Mouse (Mus musculus) urinary bladder, postnatal 4 days (tissue): ENCODE results near the gene B2m.

Source experiments
- DNase-seq, 2 experiments: peaks; one replicate each; pipeline ENCODE4 v3.0.0; 2021 to 2022; ENCODE audit warnings: low spot score in 2 of 2

The B2m gene

DNA sequence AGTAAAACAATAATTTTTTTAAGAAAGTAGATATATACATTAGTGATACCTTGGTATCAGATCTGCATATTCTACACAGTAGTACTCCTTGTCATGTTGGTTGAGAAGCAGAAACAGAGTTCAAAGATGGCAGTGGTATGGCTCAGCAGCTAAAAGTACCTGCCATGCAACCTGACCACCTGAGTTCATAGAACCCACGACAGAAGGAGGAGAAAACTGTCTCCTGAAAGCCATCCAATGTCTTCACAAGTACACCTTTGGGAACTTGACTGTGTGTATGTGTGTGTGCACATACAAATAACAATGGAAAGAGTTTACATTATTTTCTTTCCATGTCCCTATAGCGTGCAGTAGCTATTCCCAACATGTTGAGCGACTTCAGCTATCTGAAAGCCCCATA is 2.2 kb downstream of the B2m start:
- no peak for DNase-seq

DNA sequence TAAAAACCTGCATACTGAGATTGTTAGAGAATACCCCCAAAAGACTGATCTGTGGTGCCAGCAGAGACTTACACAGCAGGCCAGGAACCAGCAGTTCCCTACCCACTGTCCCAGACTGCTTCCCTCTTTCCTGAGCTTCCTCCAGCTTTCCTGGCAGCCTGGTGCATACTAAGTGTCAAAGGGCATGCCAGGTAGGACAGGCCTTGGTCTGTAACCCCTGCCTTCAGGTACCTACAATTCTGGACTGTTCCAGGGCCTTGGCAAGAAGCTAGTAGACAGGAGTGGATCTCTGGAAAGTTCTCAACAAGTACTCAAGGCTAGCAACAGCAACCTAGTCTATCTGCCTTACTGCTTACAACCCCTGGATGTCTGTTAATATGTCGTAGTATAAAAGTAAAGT is 3.7 kb downstream of the B2m start:
- DNase-seq: no peak

DNA sequence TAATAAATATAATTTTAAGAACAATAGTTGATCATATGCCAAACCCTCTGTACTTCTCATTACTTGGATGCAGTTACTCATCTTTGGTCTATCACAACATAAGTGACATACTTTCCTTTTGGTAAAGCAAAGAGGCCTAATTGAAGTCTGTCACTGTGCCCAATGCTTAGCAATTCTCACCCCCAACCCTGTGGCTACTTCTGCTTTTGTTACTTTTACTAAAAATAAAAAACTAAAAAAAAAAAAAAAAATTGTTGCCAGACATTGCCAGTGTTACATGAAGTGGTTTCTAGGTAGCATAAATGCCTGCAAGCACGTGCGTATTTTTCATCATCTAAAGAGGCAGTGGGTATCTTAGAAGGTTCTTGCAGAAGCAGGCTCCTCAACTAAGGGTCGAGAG is 5.4 kb downstream of the B2m start:
- no peak for DNase-seq

DNA sequence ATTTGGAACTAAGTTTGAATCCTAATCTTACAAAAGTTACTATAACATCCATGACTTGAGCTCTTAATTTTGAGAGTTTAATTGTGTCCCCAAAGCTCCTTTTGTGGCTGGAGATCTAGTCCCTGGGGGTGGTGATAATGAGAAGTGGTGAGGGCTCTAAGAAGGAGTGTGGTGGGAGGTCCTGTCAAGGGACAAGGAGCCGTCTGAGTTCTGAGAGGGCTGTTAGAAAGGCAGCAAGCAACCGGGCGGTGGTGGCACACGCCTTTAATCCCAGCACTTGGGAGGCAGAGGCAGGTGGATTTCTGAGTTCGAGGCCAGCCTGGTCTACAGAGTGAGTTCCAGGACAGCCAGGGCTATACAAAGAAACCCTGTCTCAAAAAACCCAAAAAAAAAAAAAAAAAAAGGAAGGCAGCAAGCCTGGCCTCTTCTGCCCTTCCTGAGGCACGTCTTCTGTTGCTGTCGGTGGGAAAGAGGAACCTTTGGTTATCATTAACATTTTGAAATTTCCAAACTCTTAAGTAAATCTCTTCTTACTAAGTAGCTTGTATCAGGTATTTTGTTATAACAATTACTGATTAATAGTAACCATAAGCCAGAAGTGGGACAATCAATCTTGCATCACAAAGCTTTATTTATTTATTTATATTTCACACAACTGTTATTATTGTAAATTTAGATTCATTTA is 6.3 kb downstream of the B2m start:
- no peak for DNase-seq

DNA sequence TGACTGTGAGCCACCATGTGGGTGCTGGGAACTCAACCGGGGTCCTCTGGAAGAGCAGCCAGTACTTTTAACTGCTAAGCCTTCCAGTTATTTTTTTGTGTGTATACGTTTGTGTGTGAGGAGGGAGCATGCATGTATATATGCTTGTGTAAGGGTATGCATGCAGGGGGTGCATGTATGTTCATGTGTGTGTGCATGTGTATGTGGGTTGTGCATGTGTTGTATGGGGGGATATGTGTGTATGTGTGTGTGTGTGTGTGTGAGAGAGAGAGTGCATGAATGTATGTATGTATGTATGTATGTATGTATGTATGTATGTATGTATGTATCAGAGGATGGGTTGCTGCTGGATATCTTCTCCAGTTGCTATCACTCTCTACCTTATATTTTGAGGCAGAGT is 7.0 kb downstream of the B2m start:
- DNase-seq: no peak

DNA sequence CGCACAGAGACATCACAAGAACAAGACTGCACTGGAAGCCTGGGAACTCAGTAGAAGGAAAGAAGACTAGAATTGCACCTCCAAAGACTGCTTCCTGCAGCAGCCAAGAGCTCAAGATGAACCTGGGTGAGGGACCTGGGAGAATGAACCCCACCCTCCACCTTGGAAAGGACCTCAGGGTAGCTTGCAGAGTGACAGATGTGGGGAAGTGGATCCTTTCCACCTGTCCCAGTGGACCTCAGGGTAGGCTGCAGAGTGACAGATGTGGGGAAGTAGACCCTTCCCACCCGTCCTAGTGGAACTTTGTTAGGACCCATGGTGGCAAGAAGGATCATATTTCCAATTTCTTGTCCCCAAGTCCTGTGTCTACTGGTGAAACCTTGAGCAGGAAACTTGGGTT is 7.8 kb downstream of the B2m start:
- DNase-seq: no peak

DNA sequence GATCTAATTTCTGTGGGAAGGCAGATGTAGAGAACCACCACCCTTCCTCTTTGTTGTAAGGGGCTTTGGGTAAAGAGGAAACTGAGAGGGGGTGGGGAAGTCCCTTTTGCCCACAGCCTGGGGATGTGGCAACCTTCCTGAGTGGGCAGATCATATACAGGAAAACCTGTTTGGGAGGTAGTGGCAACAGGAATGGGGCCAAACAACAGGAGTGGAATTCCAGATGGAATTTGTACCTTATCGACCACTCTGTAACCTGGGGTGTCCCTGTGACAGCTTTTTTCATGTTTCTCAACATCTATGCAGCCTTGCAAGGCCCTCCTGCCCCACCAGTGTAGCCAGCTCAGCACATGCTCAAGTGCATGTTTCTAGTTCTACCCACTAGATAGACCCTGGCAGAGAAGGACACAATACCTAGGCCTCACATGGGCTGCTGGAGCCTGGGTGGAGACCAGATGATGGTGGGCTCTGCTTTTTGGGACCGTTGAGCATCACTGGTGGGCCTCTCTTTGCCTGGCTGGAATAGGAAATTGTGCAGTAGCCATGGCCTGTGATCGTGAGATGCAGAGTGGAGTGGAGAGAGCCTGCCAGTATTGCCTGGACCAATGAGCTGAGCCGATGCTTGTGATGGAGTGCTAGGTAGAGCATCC is 8.7 kb downstream of the B2m start:
- no peak for DNase-seq

DNA sequence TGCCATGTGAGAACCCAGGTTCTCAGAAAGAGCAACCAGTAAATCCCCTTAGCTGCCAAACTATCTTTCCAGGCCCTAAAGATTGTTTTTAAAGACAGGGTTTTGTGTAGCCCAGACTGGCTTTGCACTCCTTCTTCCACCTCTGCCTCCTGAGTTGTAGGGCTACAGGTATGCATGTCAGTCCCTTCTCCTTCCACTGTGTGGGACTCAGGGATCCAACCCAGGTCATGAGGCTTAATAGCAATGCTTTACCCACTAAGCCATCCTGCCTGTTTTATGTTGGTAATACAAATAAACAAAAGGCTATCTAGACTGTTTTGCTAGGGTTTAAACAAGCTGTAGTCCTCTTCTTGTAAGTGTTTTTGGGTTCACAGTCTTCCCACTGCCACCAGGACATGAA is 10.1 kb downstream of the B2m start:
- no peak for DNase-seq

DNA sequence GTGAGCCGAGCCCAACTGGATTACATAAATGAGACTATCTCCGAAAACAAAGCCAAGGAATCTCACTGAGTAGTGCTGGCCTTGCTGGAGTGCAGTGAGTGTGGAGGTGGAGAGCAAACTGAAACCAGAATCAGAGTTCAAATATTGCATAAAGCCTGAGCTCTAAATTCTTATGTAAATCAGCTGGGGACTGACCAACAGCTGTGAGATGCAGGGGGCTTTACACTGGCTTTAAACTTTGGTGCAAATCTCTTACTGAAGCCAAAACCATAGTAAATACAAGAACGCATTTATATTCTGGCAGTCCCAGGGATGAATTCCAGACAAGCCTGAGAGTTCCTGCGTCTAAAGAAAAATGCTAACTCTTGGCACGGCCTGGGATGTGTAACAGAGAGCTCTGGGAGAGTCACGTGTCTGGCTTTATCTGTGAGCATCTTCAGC is 10.9 kb downstream of the B2m start:
- no peak for DNase-seq

DNA sequence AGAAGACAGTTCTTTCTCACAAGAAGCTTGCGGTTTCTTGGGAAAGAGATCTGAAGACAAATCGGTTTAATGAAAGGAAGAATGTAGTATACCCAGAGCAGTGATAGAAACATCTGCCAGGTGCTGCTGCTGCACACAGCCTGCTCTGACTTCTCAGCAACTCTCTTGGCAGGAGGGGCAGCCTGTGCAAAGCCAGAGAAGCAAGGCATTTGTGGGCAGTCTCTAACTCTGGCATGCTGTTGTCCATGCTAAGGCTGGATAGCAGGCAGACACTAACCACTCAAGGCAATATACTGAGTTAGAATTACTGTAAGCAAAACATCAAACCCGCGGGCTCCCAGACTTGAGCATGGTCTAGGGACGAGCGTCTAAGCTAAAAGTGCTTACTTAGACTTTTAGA is 12.2 kb downstream of the B2m start:
- no peak for DNase-seq

DNA sequence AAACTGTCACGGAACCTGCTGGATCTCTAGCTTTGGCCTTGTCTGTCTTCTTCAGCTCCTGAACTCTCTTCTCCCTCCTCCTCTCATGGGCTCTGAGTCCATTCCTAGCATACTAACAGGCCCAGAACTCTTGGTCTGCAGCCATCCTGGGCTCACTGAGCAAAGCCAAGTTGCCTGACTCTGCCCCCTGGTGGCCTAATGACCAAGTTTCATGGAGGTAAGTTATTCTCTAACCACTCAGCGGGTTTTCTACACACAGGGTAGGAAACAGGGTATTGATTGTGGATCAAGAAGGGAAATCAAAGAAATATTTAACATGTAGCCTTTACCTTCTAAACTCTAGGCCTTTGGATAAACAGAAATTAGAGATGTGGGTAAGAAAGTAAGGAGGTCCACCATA is 13.2 kb downstream of the B2m start, which contains the start of gene Trim69:
Gene Trim69, plus strand, starts transcription at position 21 of the 400 bp plus-strand sequence.
- DNase-seq: peak; percentile 66 to 82

DNA sequence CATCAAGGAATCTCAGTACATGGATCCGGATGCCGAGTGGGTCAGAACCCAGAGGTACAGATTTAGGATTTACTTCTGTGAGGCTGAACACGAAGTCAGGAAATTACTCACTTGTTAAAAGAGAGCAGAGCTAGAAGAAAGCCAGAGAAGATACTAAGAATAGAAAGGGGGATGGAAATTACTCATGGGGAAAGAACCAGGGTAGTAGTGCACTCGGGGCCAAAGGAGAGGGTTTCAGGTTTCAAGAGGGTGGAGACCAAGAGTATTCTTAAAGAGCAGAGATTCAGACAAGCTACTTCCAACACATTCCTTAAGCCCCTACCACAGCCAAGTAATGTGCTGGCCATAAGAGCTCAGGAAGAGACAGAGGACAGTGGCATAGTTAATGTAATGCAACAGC is 14.1 kb downstream of the B2m start:
- no peak for DNase-seq

DNA sequence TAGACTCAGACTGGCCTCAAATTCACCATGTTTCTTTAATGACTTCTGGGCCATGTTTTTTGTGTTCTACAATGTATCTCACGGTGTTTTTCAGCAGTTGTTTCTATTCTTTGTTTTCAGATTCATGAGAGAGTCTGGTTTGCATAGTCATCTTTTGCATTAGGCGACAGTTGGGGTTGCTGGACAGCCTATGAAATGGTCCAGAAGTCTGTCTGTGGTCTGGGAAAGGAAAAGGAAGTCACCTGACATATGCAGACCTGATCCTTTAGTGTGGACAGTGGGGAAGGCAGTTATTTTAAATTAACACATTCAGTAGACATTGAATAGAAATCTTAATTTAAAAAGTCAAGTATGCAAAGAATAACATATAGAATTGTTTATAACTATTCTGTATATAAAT is 15.0 kb downstream of the B2m start:
- DNase-seq: no peak

DNA sequence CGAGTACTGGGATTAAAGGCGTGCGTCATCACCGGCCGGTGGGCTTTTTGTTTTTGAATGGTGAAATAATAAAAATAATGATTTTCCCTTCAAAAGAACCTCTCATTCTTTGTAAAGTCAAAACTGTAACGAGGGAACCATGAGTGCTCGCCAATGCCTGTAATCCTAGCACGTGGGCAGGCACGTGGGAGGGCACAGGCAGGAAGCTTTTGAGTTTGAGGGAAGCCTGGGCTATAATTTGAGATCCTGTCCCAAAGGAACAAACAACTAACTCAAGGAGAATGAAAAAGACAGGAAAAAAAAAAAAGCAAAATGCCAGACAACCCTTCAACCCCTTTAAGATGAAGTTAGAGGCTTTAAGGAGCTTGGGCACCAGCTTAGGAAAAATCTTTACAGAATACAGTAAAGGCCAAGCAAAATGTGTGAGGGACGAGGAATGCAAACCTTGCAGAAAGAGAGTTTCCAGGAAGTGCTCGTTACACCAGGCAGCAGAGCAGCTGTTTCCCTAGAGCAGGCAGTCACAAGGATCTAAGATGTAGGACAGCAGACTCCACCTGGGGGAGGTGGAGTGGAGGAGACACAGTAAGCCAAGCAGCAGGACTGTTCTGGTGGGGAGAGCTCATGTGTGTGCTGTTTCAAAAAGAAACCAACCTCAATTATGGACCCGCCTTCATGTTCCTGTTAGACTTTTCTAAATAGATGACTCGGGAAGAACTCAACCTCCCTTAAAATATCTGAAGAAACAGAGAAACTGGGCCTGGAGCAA is 16.1 kb downstream of the B2m start:
- DNase-seq: no peak

DNA sequence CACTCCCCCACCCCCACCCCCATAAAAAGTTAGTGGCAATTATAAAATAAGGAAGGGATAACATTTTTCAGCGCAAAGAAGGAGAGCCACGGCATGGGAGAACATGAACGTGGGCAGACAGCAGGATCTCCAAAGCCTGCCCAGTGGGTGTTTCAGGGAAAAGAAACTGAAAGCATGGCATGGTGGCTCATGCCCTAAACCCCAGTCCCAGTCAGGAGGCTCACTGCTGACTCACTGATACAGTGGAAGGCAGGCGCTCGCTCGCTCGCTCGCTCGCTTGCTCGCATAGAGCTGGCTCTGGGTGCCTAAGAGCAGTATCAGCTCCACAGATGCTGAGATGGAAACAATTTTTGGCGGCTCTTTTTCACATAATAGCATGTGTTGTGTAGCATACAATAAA is 16.8 kb downstream of the B2m start:
- no peak for DNase-seq

DNA sequence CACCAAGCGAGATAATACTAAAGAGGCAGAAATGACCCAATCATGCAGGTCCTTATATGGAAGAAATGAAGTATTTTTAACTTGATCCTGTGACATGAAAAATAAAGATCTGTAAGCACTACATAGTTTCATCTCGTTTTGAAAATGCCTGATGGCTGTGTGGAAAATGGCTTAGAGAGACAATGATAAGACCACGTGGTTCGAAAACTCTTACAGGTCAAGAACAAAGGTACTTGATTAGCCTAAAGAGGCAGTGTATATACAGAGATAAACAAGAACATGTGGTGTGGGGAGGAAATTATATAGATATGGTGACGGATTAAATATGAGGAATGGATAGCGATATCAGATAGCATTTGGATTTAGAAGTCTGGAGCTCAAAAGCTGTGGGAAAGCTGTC is 23.8 kb downstream of the B2m start:
- DNase-seq: no peak

DNA sequence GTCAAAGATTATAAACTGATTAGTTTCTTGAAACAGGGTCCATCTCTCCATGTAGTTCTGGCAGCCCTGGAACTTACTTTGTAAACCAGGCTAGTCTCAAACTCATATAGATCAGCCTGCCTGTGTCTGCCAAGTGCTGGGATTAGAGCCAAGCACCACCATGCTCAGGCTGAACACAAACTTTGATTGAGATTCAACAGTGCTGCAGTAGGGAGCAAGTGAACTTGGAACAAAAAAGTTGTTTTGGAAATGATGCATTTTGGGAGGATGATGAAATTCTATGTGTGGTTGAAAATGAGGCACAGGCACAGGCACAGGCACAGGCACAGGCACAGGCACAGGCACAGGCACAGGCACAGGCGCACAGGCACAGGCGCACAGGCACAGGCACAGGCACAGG is 24.7 kb downstream of the B2m start:
- DNase-seq: no peak

DNA sequence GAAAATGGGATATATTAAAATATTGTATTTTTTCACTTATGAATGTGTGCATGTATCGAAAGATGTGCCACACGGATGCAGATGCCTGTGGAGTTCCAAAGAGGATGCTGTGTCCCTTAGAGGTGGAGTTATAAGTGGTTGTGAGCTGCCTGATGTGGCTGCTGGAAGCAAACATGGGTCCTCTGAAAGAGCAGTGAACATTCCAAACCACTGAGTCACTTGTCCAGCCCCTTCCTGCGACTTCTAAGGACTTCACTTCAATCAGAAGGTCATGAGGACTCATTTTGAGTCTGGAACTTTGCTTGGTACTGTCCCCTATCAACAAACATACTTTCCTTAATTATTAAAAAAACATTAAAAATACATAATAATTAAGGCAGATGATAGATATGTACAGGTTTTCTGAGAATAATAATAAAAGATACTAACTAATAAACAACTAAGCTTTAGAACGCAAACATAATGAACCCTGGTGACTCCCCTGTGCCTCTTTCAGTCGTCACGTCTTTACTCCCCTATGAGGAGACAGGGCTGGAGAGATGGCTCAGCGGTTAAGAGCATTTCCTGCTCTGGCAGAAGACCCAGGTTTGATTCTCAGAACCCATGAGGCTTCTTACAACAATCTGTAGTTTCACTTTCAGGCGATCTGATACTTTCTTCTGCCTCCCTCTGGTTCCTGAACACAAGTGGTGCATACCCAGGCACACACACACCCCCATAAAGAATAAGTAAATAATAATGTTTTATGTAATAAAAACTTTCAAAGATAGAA is 32.8 kb downstream of the B2m start:
- no peak for DNase-seq

DNA sequence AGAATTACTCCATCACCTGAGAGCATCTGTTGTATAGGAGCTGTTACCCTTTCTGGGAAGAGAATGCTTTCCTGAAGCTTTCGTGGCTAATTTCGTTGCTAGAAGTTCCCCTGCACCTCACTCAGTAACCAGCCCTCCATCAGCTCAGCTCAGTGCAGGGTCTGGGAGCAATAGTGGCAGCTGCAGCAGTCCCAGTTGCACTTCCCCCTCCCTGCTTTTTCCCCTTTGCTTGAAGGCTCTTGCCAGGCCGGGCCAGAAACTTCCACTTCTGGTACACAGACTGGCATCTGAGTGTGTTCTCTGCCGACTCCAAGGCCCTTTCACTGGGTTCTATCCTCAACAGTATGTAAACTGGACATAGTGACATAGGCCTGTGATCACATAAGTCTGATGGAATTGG is 37.6 kb downstream of the B2m start:
- DNase-seq: no peak

DNA sequence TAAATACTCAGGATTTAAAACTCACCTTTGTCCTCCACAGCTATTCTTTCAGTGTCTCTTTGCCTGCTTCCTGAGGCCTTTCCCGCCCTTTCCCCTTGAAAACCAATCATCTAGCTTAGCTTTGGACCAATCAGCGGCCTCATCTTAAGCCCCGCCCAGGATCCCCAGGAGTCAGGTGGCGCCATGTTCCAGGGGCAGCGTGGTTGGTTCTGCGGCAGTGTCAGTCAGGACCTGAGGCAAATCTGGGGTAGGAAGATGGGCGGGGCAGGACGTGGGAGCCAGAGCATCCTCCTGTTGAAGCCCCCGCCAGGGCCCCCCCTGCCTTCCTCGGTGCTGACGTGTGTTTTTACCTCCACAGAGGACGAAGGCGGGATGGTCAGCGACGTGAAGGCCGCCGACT is 38.6 kb downstream of the B2m start, which contains the start of the genes Patl2 and Terb2:
Gene Patl2, minus strand, starts transcription at position 84 of the 400 bp plus-strand sequence.
Gene Terb2, plus strand, starts transcription at position 167 of the 400 bp plus-strand sequence.
- DNase-seq: no peak

DNA sequence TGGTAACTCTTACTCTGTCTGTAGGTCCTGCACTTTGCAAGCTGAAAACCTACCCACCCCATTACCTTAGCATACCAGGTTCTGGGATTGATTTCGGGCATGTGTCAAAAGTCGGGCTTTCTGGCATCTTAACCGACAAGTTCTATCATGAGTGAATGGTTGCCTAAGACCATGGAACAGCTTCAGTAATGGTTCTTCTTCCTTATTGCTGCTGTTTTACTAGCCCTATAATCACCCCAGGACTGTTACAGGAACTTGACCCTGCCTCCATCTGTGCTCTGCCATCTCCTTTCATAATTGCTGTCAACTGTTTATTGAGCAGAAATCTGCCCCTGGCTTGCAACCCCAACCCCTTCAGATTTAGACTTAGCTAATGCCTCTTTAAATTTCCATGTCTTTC is 39.3 kb downstream of the B2m start:
- no peak for DNase-seq

DNA sequence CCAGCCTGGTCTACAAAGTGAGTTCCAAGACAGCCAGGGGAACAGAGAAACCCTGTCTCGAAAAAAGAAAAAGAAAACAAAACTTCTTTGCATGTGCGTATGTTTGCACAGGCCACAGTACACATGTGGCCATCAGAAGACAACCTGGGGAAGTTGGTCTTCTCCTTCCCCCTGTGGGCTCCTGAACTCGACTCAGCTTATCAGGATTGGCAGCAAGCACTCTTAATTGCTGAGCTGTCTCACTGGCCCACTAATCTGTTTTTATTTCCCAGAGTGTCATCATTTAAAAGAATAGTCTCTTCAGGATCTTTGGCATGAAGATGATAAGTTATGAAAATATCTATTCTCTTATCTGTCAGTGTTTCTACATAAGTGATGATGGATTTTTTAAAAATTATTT is 44.4 kb downstream of the B2m start:
- no peak for DNase-seq
